Mouse (Mus musculus) olfactory bulb, adult 2 months (tissue): ENCODE data around the gene Tex44.

Experiments
- CTCF ChIP-seq: fragments of 200-500 bp; IDR thresholded peaks from 2 replicates; pipeline ENCODE4 v1.5.1; 2012; ENCODE audit warnings: low read depth, mild to moderate bottlenecking, low read length, moderate library complexity; ENCODE audit not compliant: insufficient read depth
- POLR2A ChIP-seq: fragments of 200-500 bp; IDR thresholded peaks from 2 replicates; pipeline ENCODE4 v1.6.1; 2012; ENCODE audit warnings: mild to moderate bottlenecking, low read depth, low read length, moderate library complexity; ENCODE audit not compliant: insufficient read depth

DNA sequence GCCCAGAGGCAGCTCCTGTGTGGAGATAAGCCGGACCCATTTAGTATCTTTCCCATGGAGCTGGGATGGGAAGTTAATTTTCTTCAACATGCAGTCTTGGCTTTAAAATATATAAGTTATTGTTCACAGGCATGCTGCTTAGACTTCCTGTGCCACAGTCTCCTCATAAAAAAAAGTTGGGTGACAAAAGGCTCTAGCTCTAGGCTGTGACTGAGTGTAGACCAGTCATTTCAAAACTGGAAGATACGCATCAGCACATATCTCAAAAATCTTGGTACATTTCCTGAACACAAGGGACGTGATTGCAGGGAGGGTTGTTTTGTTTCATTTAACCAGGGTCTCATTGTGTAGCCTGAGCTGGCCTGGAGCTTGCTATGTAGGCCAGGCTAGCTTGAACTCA lies 31.9 kb upstream of the Tex44 start:
- TF ChIP-seq CTCF (no peak), POLR2A (no peak)
